Mouse (Mus musculus) thymus, adult 2 months (tissue): Measurements from ENCODE around the gene Bysl.

Source experiments
- CTCF ChIP-seq: fragments of 200-500 bp; IDR thresholded peaks from 2 replicates; pipeline ENCODE4 v1.5.1; 2012; ENCODE audit warnings: mild to moderate bottlenecking, control low read depth, low read length, moderate library complexity, borderline replicate concordance; ENCODE audit not compliant: control insufficient read depth, poor library complexity, insufficient read depth; ENCODE audit errors: extremely low read depth
- POLR2A ChIP-seq: fragments of 200-500 bp; IDR thresholded peaks from 2 replicates; pipeline ENCODE4 v1.6.1; 2012; ENCODE audit warnings: mild to moderate bottlenecking, low read length, control low read depth, moderate library complexity; ENCODE audit not compliant: control insufficient read depth, poor library complexity, insufficient read depth; ENCODE audit errors: extremely low read depth

DNA sequence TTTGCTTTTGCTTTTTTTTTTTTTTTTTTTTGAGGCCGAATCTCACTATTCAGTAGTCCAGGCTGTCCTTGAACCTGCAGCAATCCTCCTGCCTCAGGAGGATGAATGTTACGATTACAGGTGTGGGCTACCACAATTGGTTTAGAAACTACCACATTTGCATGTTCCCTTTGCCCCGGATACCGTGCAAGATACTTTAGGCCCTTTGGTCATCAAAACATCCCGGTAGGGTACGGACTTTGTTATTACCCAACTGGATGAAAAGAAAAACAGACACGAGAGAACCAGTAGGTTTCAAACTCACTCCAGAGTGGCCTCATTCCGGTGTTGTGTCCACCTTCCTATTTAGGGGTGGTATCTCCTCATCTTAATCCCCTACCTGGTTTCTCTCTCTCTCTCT is 22.8 kb downstream of the Bysl start:
- TF ChIP-seq POLR2A (no peak), CTCF (no peak)
